Mouse (Mus musculus): ENCODE results near the gene Zkscan7.

GRCm38 (mm10) chr9:122856716-122857115, 28.8 kb upstream of the Zkscan7 start:
- TF ChIP-seq CTCF (IDR thresholded peaks at IDR 0.05) (no peak), EP300 (IDR thresholded peaks at IDR 0.05) (no peak)

All from lung, postnatal 0 days (tissue).